ENCODE assay signal across 8 mouse cellular contexts in genomic region chr6:29762524-29762923, GRCm38 (mm10). TPM values are rescaled to one million over a fixed set of nuclear protein-coding genes. Genes with fewer than 3 reads are reported as not detected.
DNase-seq lines count a peak whose midpoint lies in the region; ATAC-seq and TF ChIP-seq lines count a peak whose summit lies in the region.
"Had no signal": no experiment of that assay in that cellular context is flagged by ENCODE, and none has a peak within 500 bp of the region (broad histone marks: within the 10 kb centered on the region; RNA-seq: fewer than 3 reads in every experiment).

No protein-coding gene starts in this region.

- H3K9me3 ChIP-seq in kidney, embryonic 14.5 days (ENCODE audit: control insufficient read depth, low read length): no peaks in the 10 kb centered on the region
- no peaks in the 10 kb centered on the region for H3K9me3 ChIP-seq in E14TG2a.4 (ENCODE audit: low read length)
- H3K9me3 ChIP-seq: neural tube, embryonic 12.5 days had no signal

- H3K4me1 ChIP-seq in kidney, embryonic 14.5 days (ENCODE audit: control insufficient read depth, insufficient read depth, low read length): no peaks in the 10 kb centered on the region
- H3K4me1 ChIP-seq in E14TG2a.4 (replicated peaks; ENCODE audit: low read depth, low read length): peaks cover 15% of the 10 kb centered on the region
- H3K4me1 ChIP-seq: neural tube, embryonic 12.5 days had no signal

- no peak overlapping the region for H3K9ac ChIP-seq in kidney, embryonic 14.5 days (ENCODE audit: low read depth, low read length)
- H3K9ac ChIP-seq: neural tube, embryonic 12.5 days had no signal

- DNase-seq in kidney, adult 11 months: peak; percentile 61
- peak; percentile 66 for DNase-seq in brain, adult 2 months (ENCODE audit: low read depth, low spot score)
- DNase-seq in lung, adult 18-20 months: peak; percentile 38 to 61
- no peak for DNase-seq in urinary bladder, adult 2 months (ENCODE audit: low spot score)

- TF ChIP-seq CTCF in E14TG2a.4 (conservative IDR thresholded peaks at IDR 0.05; ENCODE audit: low read length): peak; percentile 87

- H3K4me3 ChIP-seq in kidney, embryonic 14.5 days (ENCODE audit: low read length): no peak overlapping the region
- no peak overlapping the region for H3K4me3 ChIP-seq in E14TG2a.4 (replicated peaks; ENCODE audit: low read length)
- H3K4me3 ChIP-seq: neural tube, embryonic 12.5 days had no signal

- 70% methylated on average over 4 of the region's 4 CpGs for whole genome bisulfite sequencing in kidney, embryonic 14.5 days

- H3K27ac ChIP-seq in kidney, embryonic 14.5 days (ENCODE audit: low read depth, low read length): no peak overlapping the region
- H3K27ac ChIP-seq: neural tube, embryonic 12.5 days had no signal

- ATAC-seq in kidney, embryonic 14.5 days (ENCODE audit: low FRiP score, low TSS enrichment): no peak
- no peak for ATAC-seq in erythroid progenitor cell, adult 5-6 weeks (replicated peaks; ENCODE audit: low FRiP score, poor library complexity, severe bottlenecking)

- H3K27me3 ChIP-seq in kidney, embryonic 14.5 days (ENCODE audit: control insufficient read depth, insufficient read depth, low read length): no peaks in the 10 kb centered on the region
- H3K27me3 ChIP-seq in E14TG2a.4 (ENCODE audit: insufficient read depth, low read length): no peaks in the 10 kb centered on the region
- H3K27me3 ChIP-seq: neural tube, embryonic 12.5 days had no signal

- no peak overlapping the region for H3K4me2 ChIP-seq in kidney, embryonic 14.5 days (replicated peaks; ENCODE audit: low read depth, low read length)
- H3K4me2 ChIP-seq: neural tube, embryonic 12.5 days had no signal

- H3K36me3 ChIP-seq in kidney, embryonic 14.5 days (ENCODE audit: control insufficient read depth, insufficient read depth, low read length): peaks cover 29% of the 10 kb centered on the region
- H3K36me3 ChIP-seq in E14TG2a.4 (ENCODE audit: insufficient read depth, low read length): 0 out of 2 replicates have a peak, but pooled peaks cover 3% of the 10 kb centered on the region

RNA-seq across cellular contexts. Expression of gene Ahcyl2, which starts 5.3 kb away (rescaled TPM):
- 13.7 and 17.2 TPM in 2 replicates for polyA plus RNA-seq in kidney, embryonic 14.5 days (2014; fragmentation: Nextera tagmentation; extraction: Ambion mirVana)
- 48.6 and 49.7 TPM in 2 replicates for total RNA-seq in erythroid progenitor cell, adult 5-6 weeks (2015; ENCODE audit: low replicate concordance)
- total RNA-seq in erythroid progenitor cell, adult 5-6 weeks (2017; ENCODE audit: low replicate concordance): 35.2 and 55.4 TPM in 2 replicates
- polyA plus RNA-seq in urinary bladder, adult 2 months (2012; rRNA removed): 109 and 114 TPM in 2 replicates

RNA-seq across cellular contexts. Expression of gene Smo, which starts 27.2 kb away (rescaled TPM):
- polyA plus RNA-seq in kidney, embryonic 14.5 days (2014; fragmentation: Nextera tagmentation; extraction: Ambion mirVana): 53.4 and 70.4 TPM in 2 replicates
- 1.1 and 2.5 TPM in 2 replicates for total RNA-seq in erythroid progenitor cell, adult 5-6 weeks (2015; ENCODE audit: low replicate concordance)
- 0.08 and 0.77 TPM in 2 replicates for total RNA-seq in erythroid progenitor cell, adult 5-6 weeks (2017; ENCODE audit: low replicate concordance)
- 30.5 and 42.6 TPM in 2 replicates for polyA plus RNA-seq in urinary bladder, adult 2 months (2012; rRNA removed)
